Mouse (Mus musculus): ENCODE data around the gene Tctn3. TPM values are rescaled to one million over a fixed set of nuclear protein-coding genes. Genes with fewer than 3 reads are reported as not detected.
"Not testable (repeated sequence)": the region's sequence is repeated elsewhere in the genome, so short reads cannot be mapped to it uniquely, and the experiment has no call there.

Tctn3 gene
- polyA plus RNA-seq, 1 experiment from 2014 or later, result 7.0 TPM

DNA sequence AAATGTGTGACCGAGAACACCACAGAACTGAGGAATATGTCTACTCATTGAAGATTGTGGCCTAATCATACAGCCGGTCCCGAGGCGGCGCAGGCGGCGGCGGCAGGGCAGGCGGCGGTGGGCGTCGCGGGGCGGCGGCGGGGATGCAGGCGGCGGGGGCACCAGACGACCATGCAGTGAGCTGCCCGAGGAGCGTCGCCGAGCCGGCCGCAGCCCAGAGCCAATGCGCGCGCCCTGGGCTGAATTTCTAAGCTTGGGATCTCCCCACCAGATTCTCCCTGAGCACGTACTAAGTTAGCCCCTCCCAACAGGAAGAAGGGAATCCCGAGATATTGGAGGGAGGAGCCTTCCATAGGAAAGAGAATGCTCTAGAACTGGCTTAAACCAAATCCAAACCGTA is 50.5 kb downstream of the Tctn3 start:
- 97% methylated on average over 3 of the region's 31 CpGs for WGBS (ENCODE audit: missing documents)
- not testable (repeated sequence) for H3K4me3 ChIP-seq (ENCODE audit: inconsistent target); H3K79me2 ChIP-seq (ENCODE audit: inconsistent target); H3K27ac ChIP-seq; H3K36me3 ChIP-seq (ENCODE audit: inconsistent target)

DNA sequence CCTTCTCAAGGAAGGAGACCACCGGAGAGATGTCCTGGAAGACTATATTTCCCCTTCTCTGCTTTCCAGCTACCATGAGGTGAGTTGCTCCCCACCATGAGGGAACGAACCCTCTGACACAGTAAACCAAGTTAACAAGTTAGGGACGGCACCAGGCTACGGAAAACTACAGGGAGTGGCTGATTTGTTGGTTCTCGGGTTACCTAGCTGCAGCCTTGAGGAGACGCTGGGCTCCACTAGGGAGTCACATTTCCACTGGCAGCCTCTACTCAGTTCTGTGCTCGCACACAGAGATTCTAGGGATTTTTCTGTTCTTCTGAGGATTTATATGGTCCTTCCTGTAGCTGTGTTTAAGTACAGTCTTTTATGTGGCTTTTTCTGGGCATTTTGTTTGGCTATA is 56.0 kb downstream of the Tctn3 start:
- Histone ChIP-seq H3K27ac (no peak overlapping the region), H3K79me2 (ENCODE audit: inconsistent target) (no peaks in the 10 kb centered on the region), H3K4me3 (ENCODE audit: inconsistent target) (no peak overlapping the region), H3K36me3 (ENCODE audit: inconsistent target) (no peaks in the 10 kb centered on the region; the same call in 1 of the 2 replicates)
- WGBS (ENCODE audit: missing documents), result 93% methylated on average over 7 of the region's 7 CpGs

DNA sequence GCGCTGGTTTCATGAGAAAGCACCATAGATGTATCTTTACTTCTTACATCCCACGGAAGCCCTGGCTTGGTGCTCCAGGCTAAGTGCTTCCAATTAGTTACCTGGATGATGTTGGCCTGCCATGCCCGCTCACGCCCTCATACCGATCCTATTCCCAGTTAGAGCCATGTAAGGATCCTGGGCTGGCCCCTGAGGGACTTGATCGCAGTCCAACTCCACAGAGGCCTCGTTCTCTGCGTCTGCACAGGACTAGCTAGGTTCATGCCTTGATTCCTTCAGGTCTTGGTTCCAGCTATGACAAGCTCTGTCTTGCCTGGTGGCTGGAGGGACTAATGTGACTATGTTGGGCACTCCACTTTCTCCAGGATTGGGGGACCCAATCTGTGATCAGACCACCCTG is 56.9 kb downstream of the Tctn3 start:
- Histone ChIP-seq H3K4me3 (ENCODE audit: inconsistent target) (no peak overlapping the region), H3K79me2 (ENCODE audit: inconsistent target) (no peaks in the 10 kb centered on the region), H3K36me3 (ENCODE audit: inconsistent target) (no peaks in the 10 kb centered on the region; the same call in 1 of the 2 replicates), H3K27ac (no peak overlapping the region)
- WGBS (ENCODE audit: missing documents), result 96% methylated on average over 8 of the region's 8 CpGs

DNA sequence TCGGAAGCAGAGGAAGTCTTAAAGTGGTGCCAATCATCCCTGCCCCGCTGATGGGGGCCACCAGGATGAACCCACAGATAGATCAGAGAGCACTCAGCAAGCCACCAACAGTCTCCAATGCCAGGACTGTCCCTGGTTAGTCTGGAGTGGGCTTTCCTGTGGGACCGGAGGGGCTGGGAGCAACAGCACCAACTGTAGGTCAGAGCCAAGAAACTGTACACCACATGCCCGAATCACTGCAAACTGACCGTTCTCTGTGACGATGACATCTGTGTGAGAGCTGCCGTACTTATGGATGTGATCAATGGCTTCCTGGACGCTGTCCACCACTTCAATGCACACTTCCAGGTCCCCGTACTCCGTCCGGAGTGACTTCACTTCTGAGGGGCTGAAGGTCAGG is 57.7 kb downstream of the Tctn3 start:
- Histone ChIP-seq H3K36me3 (ENCODE audit: inconsistent target) (no peaks in the 10 kb centered on the region; the same call in 1 of the 2 replicates), H3K4me3 (ENCODE audit: inconsistent target) (no peak overlapping the region), H3K27ac (no peak overlapping the region), H3K79me2 (ENCODE audit: inconsistent target) (no peaks in the 10 kb centered on the region)
- 95% methylated on average over 11 of the region's 11 CpGs for WGBS (ENCODE audit: missing documents)

- no peak overlapping the region for H3K4me3 ChIP-seq (ENCODE audit: inconsistent target)
- WGBS (ENCODE audit: missing documents), result 94% methylated on average over 6 of the region's 6 CpGs
- no peaks in the 10 kb centered on the region; the same call in 1 of the 2 replicates for H3K36me3 ChIP-seq (ENCODE audit: inconsistent target)
- H3K27ac ChIP-seq, result no peak overlapping the region
- no peaks in the 10 kb centered on the region for H3K79me2 ChIP-seq (ENCODE audit: inconsistent target)
Measured at GRCm38 (mm10) chr19:40553849-40554248, 58.2 kb downstream of the Tctn3 start.

DNA sequence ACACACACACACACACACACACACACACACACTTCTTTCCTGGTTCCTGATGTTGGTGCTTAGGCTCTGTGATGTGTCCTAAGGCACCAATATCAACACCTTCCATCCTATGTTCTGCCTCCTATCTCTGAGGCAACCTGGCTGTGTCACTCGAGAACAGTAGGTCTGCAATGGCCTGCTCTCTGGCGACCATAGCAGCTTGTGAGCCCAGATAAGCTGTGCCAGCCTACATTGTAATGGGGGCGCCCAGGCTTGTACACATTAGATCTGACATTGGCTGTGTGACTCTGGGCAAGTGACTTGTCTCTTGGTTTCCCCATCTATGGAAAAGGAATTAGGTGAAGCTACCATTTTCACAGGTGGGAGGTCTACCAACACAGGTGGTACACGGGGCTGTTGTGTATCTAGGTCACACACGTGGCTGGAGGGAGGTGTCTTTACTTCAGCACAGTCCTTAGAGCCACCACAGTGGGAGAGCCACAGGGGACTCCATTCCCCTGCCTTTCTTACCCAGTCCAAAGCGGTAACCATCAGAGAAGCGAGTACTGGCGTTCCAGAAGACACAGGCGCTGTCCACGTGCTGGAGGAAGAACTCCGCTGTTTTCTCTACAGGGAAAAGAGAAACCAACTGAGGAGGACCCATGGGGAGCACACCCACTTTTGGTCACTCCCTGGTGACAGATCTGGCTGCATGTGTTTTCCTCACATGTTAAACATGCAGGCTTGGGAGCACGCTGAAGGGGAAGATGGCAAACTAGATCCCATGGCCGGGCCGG is 58.8 kb downstream of the Tctn3 start:
- Histone ChIP-seq H3K4me3 (ENCODE audit: inconsistent target) (no peak overlapping the region), H3K79me2 (ENCODE audit: inconsistent target) (no peaks in the 10 kb centered on the region), H3K36me3 (ENCODE audit: inconsistent target) (no peaks in the 10 kb centered on the region; the same call in 1 of the 2 replicates), H3K27ac (no peak overlapping the region)
- 93% methylated on average over 14 of the region's 14 CpGs for WGBS (ENCODE audit: missing documents)

DNA sequence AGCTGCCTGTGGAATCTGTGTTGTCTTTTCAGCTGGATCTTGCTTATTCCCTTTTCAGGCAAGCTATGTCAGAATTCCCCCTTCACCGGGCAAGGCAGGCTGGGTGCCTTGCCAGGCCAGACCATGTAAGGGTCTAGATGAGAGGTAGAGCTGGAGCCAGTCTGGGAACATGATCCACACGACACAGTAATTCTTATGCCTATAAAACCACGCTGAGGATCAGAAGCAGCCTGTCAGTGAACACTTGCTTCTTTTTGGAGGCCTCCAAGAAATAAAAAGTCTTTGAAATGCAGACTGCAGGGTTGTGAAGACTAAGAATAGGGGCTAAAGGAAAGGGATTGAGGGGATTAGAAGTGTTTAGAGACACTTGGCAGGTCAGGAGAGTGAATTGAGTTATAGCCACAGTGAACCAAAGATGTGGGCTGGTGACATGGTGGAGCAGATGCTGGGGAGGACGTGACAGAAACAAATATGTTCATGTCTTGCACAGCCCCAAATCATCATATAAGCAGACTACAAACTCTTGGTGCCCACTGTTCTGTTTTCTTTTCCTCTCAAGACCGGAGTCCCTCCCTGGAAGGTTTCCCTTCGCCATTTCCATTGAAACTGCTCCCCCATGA is 62.4 kb downstream of the Tctn3 start:
- Histone ChIP-seq H3K36me3 (ENCODE audit: inconsistent target) (no peaks in the 10 kb centered on the region; the same call in 1 of the 2 replicates), H3K27ac (no peak overlapping the region)
- WGBS (ENCODE audit: missing documents), result 94% methylated on average over 6 of the region's 6 CpGs

GRCm38 (mm10) chr19:40548796-40549515 is 63.1 kb downstream of the Tctn3 start:
- H3K36me3 ChIP-seq (ENCODE audit: inconsistent target), result no peaks in the 10 kb centered on the region; the same call in 1 of the 2 replicates
- H3K79me2 ChIP-seq (ENCODE audit: inconsistent target), result no peaks in the 10 kb centered on the region
- no peak overlapping the region for H3K4me3 ChIP-seq (ENCODE audit: inconsistent target)
- WGBS (ENCODE audit: missing documents), result 63% methylated on average over 5 of the region's 5 CpGs
- no peak overlapping the region for H3K27ac ChIP-seq

More for the DNA sequence above, 62.4 kb downstream of the Tctn3 start:
- Histone ChIP-seq H3K4me3 (ENCODE audit: inconsistent target) (no peak overlapping the region), H3K79me2 (ENCODE audit: inconsistent target) (no peaks in the 10 kb centered on the region)

DNA sequence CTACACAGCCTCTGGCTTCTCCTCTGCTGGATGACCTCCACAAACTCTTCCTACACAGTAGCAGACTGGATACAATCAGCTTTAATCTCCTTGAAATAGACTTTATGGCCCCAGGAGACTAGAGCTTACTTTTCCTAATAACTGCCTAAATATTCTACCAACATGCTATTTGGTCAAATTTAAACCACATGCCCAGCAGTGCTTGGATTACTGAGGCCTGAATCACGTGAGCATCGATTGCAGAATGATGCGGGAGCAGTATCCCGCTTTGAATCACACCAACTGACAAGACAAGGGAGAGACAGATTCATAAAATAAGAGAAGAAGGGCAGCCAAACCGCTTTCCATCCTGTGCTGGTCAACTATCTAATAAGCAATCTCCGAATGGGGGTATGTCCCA is 63.6 kb downstream of the Tctn3 start:
- Histone ChIP-seq H3K4me3 (ENCODE audit: inconsistent target) (no peak overlapping the region), H3K79me2 (ENCODE audit: inconsistent target) (no peaks in the 10 kb centered on the region), H3K27ac (no peak overlapping the region), H3K36me3 (ENCODE audit: inconsistent target) (no peaks in the 10 kb centered on the region; the same call in 1 of the 2 replicates)
- 91% methylated on average over 6 of the region's 6 CpGs for WGBS (ENCODE audit: missing documents)

Other genes with a start within 250 kb of the Tctn3 start
- gene Sorbs1, start 98.5 kb downstream of the Tctn3 start, polyA plus RNA-seq (2018), result 0.19 to 0.77 TPM in 2 of 3 replicates, not detected in the other
- 2.2 to 7.3 TPM (median 2.4 TPM) in 3 replicates for gene Aldh18a1, start 23.8 kb downstream of the Tctn3 start, polyA plus RNA-seq (2018)
- gene Entpd1, start 133 bp upstream of the Tctn3 start, polyA plus RNA-seq (2018), result 164 to 283 TPM (median 241 TPM) in 3 replicates
- 0.21 TPM in 1 of 3 replicates, not detected in the others for gene Cc2d2b, start 136.5 kb upstream of the Tctn3 start, polyA plus RNA-seq (2018)
- 2.2 to 4.4 TPM (median 3.6 TPM) in 3 replicates for gene Ccnj, start 219.0 kb upstream of the Tctn3 start, polyA plus RNA-seq (2018)

All from macrophage (primary cell).